Mouse (Mus musculus) limb, embryonic 10.5 days (tissue): Measurements from ENCODE around the gene Bmyc. TPM values are rescaled to one million over a fixed set of nuclear protein-coding genes. Genes with fewer than 3 reads are reported as not detected.

Experiments
- polyA plus RNA-seq: library from polyadenylated mRNA; unstranded; fragments of >200 nt; fragmentation: Nextera tagmentation; extraction: Ambion mirVana; gene quantifications from 2 replicates; pipeline ENCODE4 v1.2.1, GENCODE M21; 2016

The Bmyc gene
- polyA plus RNA-seq, 1 experiment from 2014 or later, result 77.5 TPM

Other genes starting within 250 kb of the Bmyc start
- 0.30 and 1.1 TPM in 2 replicates for gene Clic3, start 249.9 kb upstream of the Bmyc start, polyA plus RNA-seq
- 10.0 and 14.6 TPM in 2 replicates for gene Paxx, start 245.6 kb upstream of the Bmyc start, polyA plus RNA-seq
- gene Ptgds, start 236.7 kb upstream of the Bmyc start, polyA plus RNA-seq, result not detected in 2 replicates
- not detected in 2 replicates for gene Lcn12, start 212.8 kb upstream of the Bmyc start, polyA plus RNA-seq
- gene Fbxw5, start 206.0 kb upstream of the Bmyc start, polyA plus RNA-seq, result 83.6 and 94.6 TPM in 2 replicates
- 6.1 and 7.0 TPM in 2 replicates for gene C8g, start 205.0 kb upstream of the Bmyc start, polyA plus RNA-seq
- gene Traf2, start 159.8 kb upstream of the Bmyc start, polyA plus RNA-seq, result 46.1 and 46.2 TPM in 2 replicates
- gene Edf1, start 148.9 kb upstream of the Bmyc start, polyA plus RNA-seq, result 307 and 320 TPM in 2 replicates
- gene Mamdc4, start 131.9 kb upstream of the Bmyc start, polyA plus RNA-seq, result 2.3 and 8.2 TPM in 2 replicates
- 157 and 161 TPM in 2 replicates for gene Phpt1, start 131.5 kb upstream of the Bmyc start, polyA plus RNA-seq
- 0.06 and 0.08 TPM in 2 replicates for gene Ajm1, start 125.0 kb upstream of the Bmyc start, polyA plus RNA-seq
- gene Rabl6, start 98.2 kb upstream of the Bmyc start, polyA plus RNA-seq, result 83.3 and 88.5 TPM in 2 replicates
- 0.13 TPM in 1 of 2 replicates, not detected in the other for gene Ccdc183, start 89.1 kb upstream of the Bmyc start, polyA plus RNA-seq
- 17.0 and 20.7 TPM in 2 replicates for gene Tmem141, start 84.7 kb upstream of the Bmyc start, polyA plus RNA-seq
- 0.34 and 0.43 TPM in 2 replicates for gene Fcna, start 78.7 kb upstream of the Bmyc start, polyA plus RNA-seq
- gene Lcn8, start 53.6 kb upstream of the Bmyc start, polyA plus RNA-seq, result not detected in 2 replicates
- not detected in 2 replicates for gene Lcn5, start 48.8 kb upstream of the Bmyc start, polyA plus RNA-seq
- not detected in 2 replicates for gene Lcn6, start 30.0 kb upstream of the Bmyc start, polyA plus RNA-seq
- gene Lcn10, start 24.0 kb upstream of the Bmyc start, polyA plus RNA-seq, result not detected in 2 replicates
- not detected in 2 replicates for gene Obp2a, start 6.7 kb upstream of the Bmyc start, polyA plus RNA-seq
- gene Obp2b, start 30.3 kb downstream of the Bmyc start, polyA plus RNA-seq, result not detected in 2 replicates
- gene Lcn3, start 58.8 kb downstream of the Bmyc start, polyA plus RNA-seq, result not detected in 2 replicates
- not detected in 2 replicates for gene Lcn11, start 70.3 kb downstream of the Bmyc start, polyA plus RNA-seq
- not detected in 2 replicates for gene Gm13539, start 75.5 kb downstream of the Bmyc start, polyA plus RNA-seq
- not detected in 2 replicates for gene Glt6d1, start 109.1 kb downstream of the Bmyc start, polyA plus RNA-seq
- gene Lcn9, start 116.4 kb downstream of the Bmyc start, polyA plus RNA-seq, result not detected in 2 replicates
- gene Sohlh1, start 140.5 kb downstream of the Bmyc start, polyA plus RNA-seq, result not detected in 2 replicates
- 0.20 TPM in 1 of 2 replicates, not detected in the other for gene Kcnt1, start 157.0 kb downstream of the Bmyc start, polyA plus RNA-seq